Mouse (Mus musculus) C2C12 (cell line): ENCODE data around the gene Gm20715.

Source experiments
- CTCF ChIP-seq: IDR thresholded peaks from one replicate; pipeline ENCODE4 v1.5.1; 2011; ENCODE audit not compliant: control insufficient read depth, insufficient read depth, insufficient read length
- USF1 ChIP-seq: IDR thresholded peaks from one replicate; pipeline ENCODE4 v1.6.1; 2011; ENCODE audit warnings: low read depth, mild to moderate bottlenecking, control low read depth, moderate library complexity

GRCm38 (mm10) chr7:6441173-6441572 lies 31.1 kb downstream of the Gm20715 start:
- TF ChIP-seq CTCF (no peak), USF1 (no peak)
